Mouse (Mus musculus) hematopoietic multipotent progenitor cell, adult 10-12 weeks (in vitro differentiated cells): ENCODE data around the gene Slc5a12. TPM values are rescaled to one million over a fixed set of nuclear protein-coding genes. Genes with fewer than 3 reads are reported as not detected.

Experiments used
- polyA plus RNA-seq: library from polyadenylated mRNA; stranded (reverse); fragments of >175 nt; gene quantifications from 2 replicates; pipeline ENCODE4 v1.2.3, GENCODE M21; 2012; ENCODE audit warnings: low replicate concordance

The Slc5a12 gene
- not detected in 2 replicates for polyA plus RNA-seq

GRCm38 (mm10) chr2:110596932-110597331, at the start of gene Slc5a12:
Slc5a12 (plus strand) TSS chr2:110597298.

Other genes starting within 250 kb of the Slc5a12 start
- gene Fibin, start 234.1 kb upstream of the Slc5a12 start, polyA plus RNA-seq: not detected in 2 replicates
- gene Muc15, start 124.0 kb downstream of the Slc5a12 start, polyA plus RNA-seq: not detected in 2 replicates